Mouse (Mus musculus) midbrain, postnatal 0 days (tissue): ENCODE measurements around the gene 2410004B18Rik. TPM values are rescaled to one million over a fixed set of nuclear protein-coding genes. Genes with fewer than 3 reads are reported as not detected.
"Not testable (repeated sequence)": the region's sequence is repeated elsewhere in the genome, so short reads cannot be mapped to it uniquely, and the experiment has no call there.

ENCODE experiments used
- ATAC-seq: fragments of 200-750 bp; cut with Nextera tagmentation; 2 replicates; pipeline ENCODE4 v1.8.0; 2017; ENCODE audit warnings: moderate number of reproducible peaks, mild to moderate bottlenecking, moderate TSS enrichment, moderate library complexity; ENCODE audit not compliant: low FRiP score
- DNase-seq: peaks from one replicate; pipeline ENCODE4 v3.0.0-alpha.2; 2015; ENCODE audit warnings: low spot score
- H3K27ac ChIP-seq: fragments of 300-500 bp; sonication (generic); 2 replicates; pipeline ENCODE4 v1.5.1; 2014; ENCODE audit warnings: low read depth, mild to moderate bottlenecking, low read length, mixed read lengths
- H3K27me3 ChIP-seq: fragments of 300-500 bp; sonication (generic); 2 replicates; pipeline ENCODE4 v1.6.1; 2014; ENCODE audit warnings: low read length, control low read depth, mixed read lengths; ENCODE audit not compliant: insufficient read depth
- H3K36me3 ChIP-seq: fragments of 300-500 bp; sonication (generic); 2 replicates; pipeline ENCODE4 v1.6.1; 2014; ENCODE audit warnings: low read length, control low read depth, mixed read lengths; ENCODE audit not compliant: insufficient read depth
- H3K4me1 ChIP-seq: fragments of 300-500 bp; sonication (generic); 2 replicates; pipeline ENCODE4 v1.6.1; 2014; ENCODE audit warnings: mild to moderate bottlenecking, control low read depth, antibody characterized with exemption, low read length, mixed read lengths; ENCODE audit not compliant: insufficient read depth
- H3K4me2 ChIP-seq: fragments of 300-500 bp; sonication (generic); 2 replicates; pipeline ENCODE4 v1.6.1; 2014; ENCODE audit warnings: low read depth, mild to moderate bottlenecking, low read length, mixed read lengths; ENCODE audit not compliant: poor library complexity, severe bottlenecking
- H3K4me3 ChIP-seq: fragments of 300-500 bp; sonication (generic); 2 replicates; pipeline ENCODE4 v1.5.1; 2014; ENCODE audit warnings: low read depth, mild to moderate bottlenecking, low read length, moderate library complexity
- H3K9ac ChIP-seq: fragments of 300-500 bp; sonication (generic); replicated peaks from 2 replicates; pipeline ENCODE4 v1.6.1; 2014; ENCODE audit warnings: mild to moderate bottlenecking, low read length, moderate library complexity, mixed read lengths; ENCODE audit not compliant: poor library complexity, severe bottlenecking
- H3K9me3 ChIP-seq: fragments of 300-500 bp; sonication (generic); 2 replicates; pipeline ENCODE4 v1.6.1; 2016; ENCODE audit warnings: low read length, control low read depth
- CTCF ChIP-seq: IDR thresholded peaks from 2 replicates; pipeline ENCODE4 v1.5.1; 2016; ENCODE audit warnings: antibody characterized with exemption, mild to moderate bottlenecking
- WGBS: fragments of 180-500 bp; shearing (Covaris S2); extraction: QIAGEN DNeasy Blood & Tissue Kit; methylation state at CpG from one replicate; pipeline ENCODE4 v1.1.7; 2014; 5-methylcytosine and 5-hydroxymethylcytosine counted together
- polyA plus RNA-seq: library from polyadenylated mRNA; unstranded; fragments of >200 nt; fragmentation: Nextera tagmentation; extraction: Ambion mirVana; gene quantifications from 2 replicates; pipeline ENCODE4 v1.2.1, GENCODE M21; 2015
- total RNA-seq: library from RNA; depleted of rRNA; stranded (reverse); fragments of >200 nt; gene quantifications from 2 replicates; pipeline ENCODE4 v1.2.3, GENCODE M21; 2014

The 2410004B18Rik gene
- total and polyA plus RNA-seq, 2 experiments from 2014 or later = 48.9 to 83.8 TPM

GRCm38 (mm10) chr3:145899832-145900231, 38.0 kb upstream of the 2410004B18Rik start:
- ATAC-seq (0 out of 2 replicates have a peak, but pooled peaks have one; percentile 38), DNase-seq (no peak)
- TF ChIP-seq CTCF = no peak
- H3K9ac ChIP-seq = no peak overlapping the region
- H3K4me2 ChIP-seq = no peak overlapping the region
- H3K36me3 ChIP-seq = 0 out of 2 replicates have a peak, but pooled peaks cover 4% of the 10 kb centered on the region
- no peaks in the 10 kb centered on the region for H3K27me3 ChIP-seq
- H3K4me1 ChIP-seq = no peaks in the 10 kb centered on the region
- H3K27ac ChIP-seq = no peak overlapping the region
- 78% methylated on average over 8 of the region's 8 CpGs for WGBS
- H3K4me3 ChIP-seq = no peak overlapping the region
- no peaks in the 10 kb centered on the region for H3K9me3 ChIP-seq

DNA sequence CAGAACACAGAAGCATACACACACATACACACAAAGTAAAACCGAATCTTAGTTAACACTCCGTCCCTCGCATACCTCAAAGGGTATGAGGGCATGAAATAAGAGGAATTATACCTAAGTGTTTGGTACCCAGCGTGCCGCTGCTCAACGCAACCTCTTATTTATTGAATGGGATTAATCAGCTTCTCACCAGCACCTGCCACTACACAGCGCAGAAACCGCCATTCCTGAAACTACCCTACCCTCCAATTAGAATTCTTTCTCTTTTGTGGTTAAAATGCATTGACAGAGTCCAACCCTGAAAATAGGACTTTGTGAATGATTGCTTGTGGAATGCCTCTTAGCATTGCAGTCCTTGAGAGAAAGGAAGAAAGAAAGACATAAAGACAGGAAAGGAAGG, 34.3 kb upstream of the 2410004B18Rik start:
- Histone ChIP-seq H3K27ac (no peak overlapping the region), H3K4me3 (no peak overlapping the region), H3K9me3 (no peaks in the 10 kb centered on the region), H3K4me1 (no peaks in the 10 kb centered on the region), H3K9ac (no peak overlapping the region), H3K4me2 (no peak overlapping the region), H3K36me3 (0 out of 2 replicates have a peak, but pooled peaks cover 4% of the 10 kb centered on the region), H3K27me3 (no peaks in the 10 kb centered on the region)
- TF ChIP-seq CTCF = no peak
- ATAC-seq (no peak), DNase-seq (no peak)
- WGBS = 90% methylated on average over 8 of the region's 8 CpGs

GRCm38 (mm10) chr3:145904850-145905776, 32.7 kb upstream of the 2410004B18Rik start:
- Histone ChIP-seq H3K9ac (no peak overlapping the region), H3K4me2 (peak overlapping the region; percentile 39), H3K4me3 (0 out of 2 replicates have a peak overlapping the region, but pooled peaks have one; percentile 9), H3K27ac (no peak overlapping the region), H3K9me3 (no peaks in the 10 kb centered on the region), H3K36me3 (0 out of 2 replicates have a peak, but pooled peaks cover 4% of the 10 kb centered on the region), H3K27me3 (no peaks in the 10 kb centered on the region), H3K4me1 (no peaks in the 10 kb centered on the region)
- WGBS = 44% methylated on average over 22 of the region's 22 CpGs
- TF ChIP-seq CTCF = peak; percentile 89
- DNase-seq (peak; percentile 81), ATAC-seq (peak; percentile 34; the same call in 1 of the 2 replicates)

GRCm38 (mm10) chr3:145906582-145906981, 31.2 kb upstream of the 2410004B18Rik start:
- H3K27ac ChIP-seq = no peak overlapping the region

GRCm38 (mm10) chr3:145912512-145912911, 25.3 kb upstream of the 2410004B18Rik start:
- WGBS = 91% methylated on average over 7 of the region's 7 CpGs
- Histone ChIP-seq H3K4me3 (no peak overlapping the region), H3K4me1 (no peaks in the 10 kb centered on the region), H3K9ac (no peak overlapping the region), H3K9me3 (no peaks in the 10 kb centered on the region), H3K27ac (no peak overlapping the region), H3K36me3 (no peaks in the 10 kb centered on the region), H3K4me2 (no peak overlapping the region), H3K27me3 (no peaks in the 10 kb centered on the region)
- no peak for TF ChIP-seq CTCF
- no peak for ATAC-seq
- DNase-seq = no peak

More at GRCm38 (mm10) chr3:145906582-145906981, 31.2 kb upstream of the 2410004B18Rik start:
- Histone ChIP-seq H3K36me3 (no peaks in the 10 kb centered on the region), H3K4me3 (no peak overlapping the region), H3K27me3 (no peaks in the 10 kb centered on the region), H3K9me3 (no peaks in the 10 kb centered on the region), H3K4me2 (no peak overlapping the region), H3K9ac (no peak overlapping the region), H3K4me1 (no peaks in the 10 kb centered on the region)
- DNase-seq (no peak), ATAC-seq (no peak)
- 94% methylated on average over 9 of the region's 9 CpGs for WGBS
- TF ChIP-seq CTCF = no peak

DNA sequence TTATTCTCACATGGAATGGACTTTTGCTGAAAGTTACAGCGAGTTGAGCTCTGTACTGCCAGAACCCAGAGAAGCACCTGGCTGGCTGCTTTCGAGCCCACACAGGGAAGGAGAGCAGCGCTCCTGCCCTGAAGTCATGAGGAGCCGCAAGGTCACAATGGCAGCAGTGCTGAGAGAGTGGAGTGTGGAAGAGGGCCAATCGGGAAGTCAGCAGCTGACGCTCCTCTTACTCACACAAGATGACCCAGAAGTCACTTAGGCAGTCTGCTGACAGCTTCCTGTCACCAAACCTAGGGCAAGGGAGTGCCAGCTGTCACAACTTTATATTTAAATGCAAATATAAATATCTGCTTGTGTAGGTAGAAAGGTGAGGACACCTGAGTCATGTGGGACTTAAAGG, 24.6 kb upstream of the 2410004B18Rik start:
- Histone ChIP-seq H3K4me2 (no peak overlapping the region), H3K9ac (no peak overlapping the region), H3K27ac (no peak overlapping the region), H3K27me3 (no peaks in the 10 kb centered on the region), H3K9me3 (no peaks in the 10 kb centered on the region; the same call in 1 of the 2 replicates), H3K36me3 (no peaks in the 10 kb centered on the region), H3K4me3 (no peak overlapping the region), H3K4me1 (no peaks in the 10 kb centered on the region)
- ATAC-seq (no peak), DNase-seq (no peak)
- WGBS = 92% methylated on average over 6 of the region's 6 CpGs
- TF ChIP-seq CTCF = no peak

- WGBS = 60% methylated on average over 7 of the region's 7 CpGs
Observed at GRCm38 (mm10) chr3:145913942-145914341, 23.9 kb upstream of the 2410004B18Rik start.

More at GRCm38 (mm10) chr3:145913942-145914341, 23.9 kb upstream of the 2410004B18Rik start:
- H3K27me3 ChIP-seq, H3K4me3 ChIP-seq, H3K4me1 ChIP-seq, ATAC-seq, H3K4me2 ChIP-seq, H3K27ac ChIP-seq, H3K9ac ChIP-seq, DNase-seq, H3K36me3 ChIP-seq, H3K9me3 ChIP-seq: not testable (repeated sequence)
